Mouse (Mus musculus): ENCODE measurements around the gene Slc39a11.
A peak's percentile ranks its signal among the peaks of the same experiment; 100 is the strongest.

Gene Slc39a11

DNA sequence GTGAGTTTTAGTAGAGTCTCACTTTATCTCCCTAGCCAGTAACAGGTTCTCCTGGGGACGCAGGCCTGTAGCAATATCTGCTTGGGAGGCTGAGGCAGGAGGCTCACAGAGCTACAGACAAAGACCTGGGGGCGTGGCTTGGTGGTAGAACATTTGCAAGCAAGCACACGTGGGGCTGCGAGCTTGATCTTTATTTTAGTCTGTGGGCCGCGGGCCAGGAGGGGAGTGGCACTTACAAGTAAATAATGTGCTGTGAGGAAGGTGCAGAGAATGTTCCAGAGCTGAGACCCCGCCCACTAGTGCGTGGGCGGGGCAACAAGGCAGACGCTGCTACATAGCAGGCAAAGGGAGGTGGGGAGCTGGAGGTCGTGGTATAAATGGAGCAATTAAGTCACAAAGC, 250.3 kb downstream of the Slc39a11 start:
- DNase-seq (ENCODE audit: low read depth): no peak

DNA sequence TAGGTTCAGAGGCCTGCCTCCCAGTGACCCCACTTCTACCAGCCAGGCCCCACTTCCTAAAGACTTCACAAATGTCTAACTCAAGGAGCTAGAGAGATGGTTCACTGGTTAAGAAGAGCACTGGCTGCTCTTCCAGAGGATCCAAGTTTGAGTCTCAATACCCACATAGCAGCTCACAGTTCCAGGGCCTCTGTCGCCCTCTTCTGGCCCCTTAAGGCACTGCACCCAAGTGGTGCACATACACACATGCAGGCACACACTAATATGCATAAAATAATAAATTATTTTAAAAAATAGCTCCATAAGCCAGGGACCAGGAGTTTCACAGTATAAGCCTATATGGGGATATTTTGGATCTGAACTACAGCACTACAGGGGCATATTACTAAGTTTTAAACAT, 252.5 kb downstream of the Slc39a11 start:
- DNase-seq (ENCODE audit: low read depth): no peak

DNA sequence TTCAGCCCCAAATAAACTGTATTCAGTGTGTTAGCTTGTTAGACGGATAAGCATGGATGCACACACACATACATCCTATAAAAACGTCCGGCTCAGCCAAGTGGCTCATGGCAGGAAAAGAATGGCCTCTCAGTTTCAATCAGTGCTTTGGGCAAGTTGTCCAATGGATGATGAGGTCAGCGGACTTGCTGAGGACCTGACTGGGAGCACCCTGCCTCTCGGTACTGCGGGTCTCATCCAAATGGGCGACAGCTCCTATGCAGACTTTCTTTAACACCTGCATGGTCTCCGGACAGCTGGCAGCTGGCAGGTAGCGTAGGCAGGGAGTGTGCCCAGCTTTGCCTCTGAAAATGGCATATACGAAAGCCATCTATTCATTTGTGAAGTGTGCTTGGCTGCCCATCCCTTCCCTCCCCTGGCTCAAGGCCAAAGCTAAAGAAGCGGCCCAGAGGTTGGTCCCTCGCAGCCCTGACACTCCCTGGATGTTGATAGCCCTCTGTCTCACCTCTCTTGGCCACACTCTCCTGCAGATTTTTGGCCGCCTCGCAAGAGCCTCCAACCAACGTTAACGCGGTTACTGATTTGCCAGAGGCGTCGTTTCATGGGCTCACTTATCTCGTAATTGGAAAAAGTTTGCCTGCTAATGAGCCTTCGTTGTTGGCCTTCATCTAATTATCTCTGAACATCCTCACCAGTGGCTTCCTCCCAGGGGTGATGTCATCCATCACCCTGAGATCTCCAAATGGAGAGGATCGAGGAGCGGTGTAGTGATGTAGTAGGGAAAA, 256.3 kb downstream of the Slc39a11 start:
- no peak for DNase-seq (ENCODE audit: low read depth)

DNA sequence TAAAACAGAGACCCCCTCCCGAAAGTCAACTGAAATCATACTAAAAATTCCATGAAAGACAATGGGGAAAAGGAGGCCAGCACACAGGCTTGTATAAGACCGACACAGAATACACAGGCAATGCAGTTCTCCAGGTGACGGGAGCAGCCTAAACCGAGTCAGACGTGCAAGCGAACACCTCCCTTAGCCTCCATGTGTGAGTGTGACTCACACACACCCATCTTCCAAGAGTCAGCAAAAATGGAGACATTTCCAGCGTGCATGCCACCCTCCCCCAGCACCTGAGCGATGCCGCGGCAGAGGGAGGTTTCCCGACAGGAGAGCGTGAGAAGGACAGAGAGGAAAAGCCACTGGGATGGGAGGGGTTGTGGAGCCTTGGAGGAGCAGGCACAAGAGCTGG, 258.2 kb downstream of the Slc39a11 start:
- no peak for DNase-seq (ENCODE audit: low read depth)

DNA sequence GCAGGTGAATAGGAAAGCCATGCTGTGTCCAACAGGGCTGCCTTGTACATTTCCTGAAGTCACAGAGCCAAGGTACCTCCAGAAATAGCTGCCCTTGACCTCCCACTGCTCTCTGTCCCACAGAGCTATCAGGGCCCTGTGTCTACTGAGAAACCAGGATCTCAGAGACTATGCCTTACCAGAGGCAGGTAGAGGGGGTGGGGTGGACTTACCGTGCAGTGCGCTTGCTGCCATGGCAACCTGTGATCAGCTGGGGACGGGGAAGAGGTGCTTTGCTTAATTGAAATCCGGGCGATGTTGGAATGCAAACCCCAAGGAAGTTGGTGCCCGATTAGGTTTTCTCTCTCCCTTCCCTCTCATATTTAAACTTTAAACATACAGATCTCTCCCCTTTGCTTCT, 260.2 kb downstream of the Slc39a11 start:
- DNase-seq (ENCODE audit: low read depth): no peak

DNA sequence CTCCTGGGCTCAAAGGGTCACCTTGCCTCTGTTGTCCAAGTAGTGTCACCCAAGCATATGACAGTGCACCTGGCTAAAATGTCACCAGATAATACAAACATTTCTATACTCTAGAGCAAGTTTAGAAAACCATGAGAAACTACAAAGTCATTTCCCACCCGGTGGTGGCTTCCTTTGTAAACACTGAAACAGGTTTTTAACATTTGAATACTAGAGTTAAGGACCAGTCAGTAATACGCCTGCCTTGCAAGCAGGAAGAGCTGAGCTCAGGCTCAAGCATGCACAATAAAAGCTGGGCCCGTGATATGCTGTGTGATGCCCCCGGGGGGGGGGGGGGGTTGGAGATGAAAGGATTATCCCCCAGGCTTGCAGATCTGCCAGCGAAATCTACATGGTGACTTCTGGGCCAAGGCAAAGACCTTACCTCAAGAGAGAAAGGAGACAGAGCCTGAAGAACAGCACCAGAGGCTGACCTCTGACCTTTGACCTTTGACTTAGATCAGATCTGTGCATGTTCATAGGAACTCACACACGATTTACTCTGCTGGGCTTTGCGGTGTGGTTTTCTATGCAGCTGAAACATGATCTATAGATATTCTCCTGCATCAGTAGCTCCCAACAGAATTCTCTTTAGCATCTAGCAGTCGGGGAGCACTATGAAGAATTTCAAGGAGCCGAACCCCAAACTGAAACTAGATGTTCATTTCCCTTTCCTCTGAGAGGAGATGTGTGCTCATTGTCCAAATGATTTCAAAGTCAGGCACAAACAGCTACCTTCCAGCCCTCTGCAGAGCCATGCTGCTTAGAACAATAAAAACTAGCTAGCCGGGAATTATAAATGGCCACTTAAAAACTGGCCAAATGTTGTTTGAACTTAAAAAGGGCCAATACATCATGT, 267.0 kb downstream of the Slc39a11 start:
- peak; percentile 60 for DNase-seq (ENCODE audit: low read depth)

DNA sequence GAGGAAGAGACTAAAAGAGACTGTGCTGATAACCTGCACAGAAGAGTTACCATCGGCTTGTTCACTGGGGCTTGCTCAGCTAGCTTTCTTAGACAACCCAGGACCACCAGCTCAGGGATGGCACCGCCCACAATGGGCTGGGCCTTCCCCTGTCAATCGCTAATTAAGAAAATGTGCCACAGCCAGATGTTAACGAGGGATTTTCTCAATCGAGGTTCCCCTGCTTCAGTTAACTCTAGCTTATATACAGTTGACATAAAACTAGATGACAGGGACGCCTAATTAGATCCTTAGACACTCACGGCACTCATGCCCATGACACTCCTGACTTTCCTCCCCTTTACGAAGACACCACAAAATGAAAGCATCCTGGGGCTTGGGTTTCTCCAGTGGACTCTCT, 268.3 kb downstream of the Slc39a11 start:
- DNase-seq (ENCODE audit: low read depth): no peak

DNA sequence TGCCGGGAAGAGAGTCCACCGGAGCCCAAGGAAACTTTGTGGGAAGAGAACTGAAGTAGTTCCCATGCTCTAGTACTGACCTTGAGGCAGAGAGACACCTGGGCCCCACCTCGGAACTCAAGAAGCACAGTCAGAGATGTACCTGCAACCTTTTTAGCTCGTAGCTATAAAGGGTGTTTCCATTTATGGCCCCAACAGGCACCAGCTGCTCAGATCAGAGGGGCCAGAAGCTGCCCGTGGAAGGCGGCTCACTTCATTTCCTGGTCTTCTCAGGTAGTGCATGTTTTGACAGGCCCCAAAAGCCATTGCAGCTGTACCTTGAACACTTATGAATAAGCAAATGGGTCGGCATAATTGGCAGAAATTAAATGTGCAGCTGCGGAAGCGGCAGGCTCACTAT, 271.0 kb downstream of the Slc39a11 start:
- no peak for DNase-seq (ENCODE audit: low read depth)

DNA sequence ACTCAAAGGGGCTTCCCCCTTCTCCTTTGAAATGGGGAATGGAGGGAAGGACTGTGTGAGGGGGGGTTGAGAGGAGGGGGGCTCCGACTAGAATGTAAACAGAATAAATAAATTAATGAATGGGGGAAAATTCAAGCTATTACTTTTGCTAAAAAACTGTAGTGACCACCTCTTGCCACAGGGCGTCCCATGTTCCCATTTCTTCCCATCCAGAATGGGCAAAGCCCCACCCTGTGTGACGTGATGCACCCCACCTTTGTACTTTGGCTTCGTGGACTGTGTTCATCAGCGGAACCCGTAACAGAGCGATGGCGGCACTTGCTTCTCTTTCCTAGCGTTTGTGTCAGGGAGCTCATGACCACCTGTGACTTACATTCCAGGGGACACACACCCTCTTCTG, 273.8 kb downstream of the Slc39a11 start:
- no peak for DNase-seq (ENCODE audit: low read depth)

DNA sequence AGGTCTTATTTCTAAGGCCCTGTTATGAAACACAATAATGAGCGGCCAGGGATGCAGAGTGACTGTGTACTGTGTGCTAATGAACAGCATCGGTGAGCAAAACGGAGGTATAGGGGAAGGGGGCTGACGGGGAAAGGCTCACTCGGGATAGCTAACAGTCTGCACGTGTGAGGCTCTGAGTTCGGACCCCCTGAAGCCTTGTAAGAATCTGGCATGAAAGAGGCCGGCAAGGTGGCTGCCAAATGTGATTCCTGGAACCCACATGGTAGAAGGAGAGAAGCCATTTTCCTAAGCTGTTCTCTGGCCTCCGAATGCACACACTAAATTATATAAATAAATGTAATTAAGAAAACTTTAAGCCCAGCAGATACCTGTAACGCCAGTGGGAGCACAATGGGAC, 276.0 kb downstream of the Slc39a11 start:
- no peak for DNase-seq (ENCODE audit: low read depth)

DNA sequence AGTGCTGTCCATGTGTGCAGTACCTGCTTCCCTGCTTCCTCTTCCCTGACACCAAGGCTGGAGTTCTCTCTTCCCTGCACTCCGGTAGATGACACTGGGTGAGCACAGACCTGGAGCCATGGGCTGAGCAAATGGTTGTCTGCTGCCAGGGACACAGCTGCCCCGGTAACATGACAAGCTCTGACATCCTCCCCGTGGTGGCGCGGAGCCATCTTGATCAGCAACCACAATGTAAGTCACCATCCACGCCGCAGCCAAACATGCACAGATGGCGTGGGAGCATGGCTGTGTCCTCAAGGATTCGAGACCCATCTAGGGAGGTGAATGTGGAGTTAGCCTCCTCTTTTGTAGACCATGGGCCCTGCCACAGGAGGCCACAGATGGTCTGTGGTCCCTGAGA, 276.5 kb downstream of the Slc39a11 start:
- no peak for DNase-seq (ENCODE audit: low read depth)

DNA sequence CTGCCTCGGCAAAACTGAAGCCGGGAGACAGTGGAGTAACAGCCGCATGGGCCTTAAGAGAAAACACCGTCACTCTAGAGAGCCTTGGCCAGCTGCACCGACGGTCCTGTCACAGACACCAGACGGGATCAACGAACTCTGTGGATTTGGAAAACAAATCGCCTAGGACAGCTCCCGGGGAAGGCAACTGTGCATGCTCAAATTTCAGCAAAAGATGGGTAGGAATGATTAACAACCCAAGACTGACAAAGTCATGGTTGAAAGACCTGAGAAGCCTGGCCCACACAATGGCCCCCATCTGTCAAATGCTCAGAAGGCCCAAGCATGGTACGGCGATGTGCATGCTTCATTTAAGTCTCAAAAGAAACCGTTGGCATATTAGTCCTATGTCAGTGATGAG, 281.8 kb downstream of the Slc39a11 start:
- DNase-seq (ENCODE audit: low read depth): no peak

DNA sequence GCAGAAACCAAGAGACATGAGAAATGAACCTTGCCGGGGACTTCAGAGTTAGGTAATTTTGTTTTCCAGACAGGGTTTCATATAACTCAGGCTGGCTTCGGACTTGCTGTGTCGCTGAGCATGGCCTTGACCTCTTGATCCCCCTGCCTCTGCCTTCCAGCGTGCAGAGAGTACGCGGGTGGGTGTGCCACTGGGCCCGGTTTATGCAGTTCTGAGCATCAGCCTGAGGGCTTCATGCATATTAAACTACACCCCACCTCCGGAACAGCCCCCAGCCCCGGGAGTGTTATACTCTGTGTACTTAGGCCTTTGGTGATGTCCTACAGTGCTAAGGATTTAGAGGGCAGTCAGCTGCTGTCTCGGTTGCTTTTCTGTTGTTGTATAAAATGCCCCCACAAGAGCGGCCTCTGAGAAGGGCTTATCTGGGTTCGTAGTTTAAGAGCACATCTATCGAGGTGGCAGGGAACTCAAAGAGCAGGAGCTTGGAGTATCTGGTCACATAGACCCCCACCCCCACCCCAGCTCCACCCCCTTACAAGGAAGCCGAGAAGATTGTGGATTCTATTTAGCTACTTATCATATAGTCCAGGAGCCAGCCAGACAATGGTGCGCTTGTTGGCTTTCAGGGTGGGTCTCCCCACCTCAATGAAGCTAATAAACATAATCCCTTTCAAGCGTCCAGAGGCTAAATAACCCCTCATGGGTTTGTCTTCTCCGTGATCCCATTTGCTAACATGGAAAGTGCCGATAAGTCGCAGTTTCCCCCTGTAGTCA, 283.4 kb downstream of the Slc39a11 start:
- DNase-seq (ENCODE audit: low read depth): no peak

DNA sequence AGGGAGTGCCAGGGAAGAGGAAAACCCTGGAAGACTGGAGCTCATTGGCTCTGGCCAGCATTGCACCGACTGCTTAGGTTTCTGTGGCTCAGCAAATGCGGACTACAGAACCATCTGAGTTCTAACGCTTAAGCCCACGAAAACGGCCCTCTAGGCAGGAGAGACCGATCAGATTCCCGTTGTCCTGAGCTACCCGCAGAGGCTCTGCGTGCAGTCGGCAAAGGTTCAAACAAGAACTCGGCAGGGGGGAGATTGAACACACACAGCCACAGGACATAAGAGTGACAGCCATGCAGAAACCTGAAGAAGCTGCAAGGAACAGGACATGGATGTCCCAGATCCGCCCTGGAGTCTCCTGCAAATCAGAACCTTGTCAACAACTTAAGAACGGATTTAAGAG, 286.1 kb downstream of the Slc39a11 start:
- no peak for DNase-seq (ENCODE audit: low read depth)

DNA sequence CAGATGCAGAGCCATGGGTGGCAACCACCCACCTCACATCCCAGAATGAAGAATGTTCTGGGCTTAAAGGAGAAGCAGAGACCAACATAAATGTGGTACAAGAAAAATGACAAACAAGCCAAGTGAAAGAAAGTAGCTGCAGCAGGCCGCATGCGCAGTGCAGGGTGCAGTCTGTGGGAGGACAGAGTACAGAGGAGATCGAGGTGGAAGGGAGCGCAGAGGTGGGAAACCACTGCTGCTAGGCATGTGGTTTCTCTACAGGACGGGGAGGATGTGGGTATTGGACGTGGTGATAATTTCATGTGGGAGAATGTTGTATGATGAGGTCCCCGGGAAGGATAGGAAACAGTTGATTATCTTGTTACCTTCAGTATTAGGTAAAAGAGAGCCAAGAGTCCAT, 287.3 kb downstream of the Slc39a11 start:
- DNase-seq (ENCODE audit: low read depth): peak; percentile 29

DNA sequence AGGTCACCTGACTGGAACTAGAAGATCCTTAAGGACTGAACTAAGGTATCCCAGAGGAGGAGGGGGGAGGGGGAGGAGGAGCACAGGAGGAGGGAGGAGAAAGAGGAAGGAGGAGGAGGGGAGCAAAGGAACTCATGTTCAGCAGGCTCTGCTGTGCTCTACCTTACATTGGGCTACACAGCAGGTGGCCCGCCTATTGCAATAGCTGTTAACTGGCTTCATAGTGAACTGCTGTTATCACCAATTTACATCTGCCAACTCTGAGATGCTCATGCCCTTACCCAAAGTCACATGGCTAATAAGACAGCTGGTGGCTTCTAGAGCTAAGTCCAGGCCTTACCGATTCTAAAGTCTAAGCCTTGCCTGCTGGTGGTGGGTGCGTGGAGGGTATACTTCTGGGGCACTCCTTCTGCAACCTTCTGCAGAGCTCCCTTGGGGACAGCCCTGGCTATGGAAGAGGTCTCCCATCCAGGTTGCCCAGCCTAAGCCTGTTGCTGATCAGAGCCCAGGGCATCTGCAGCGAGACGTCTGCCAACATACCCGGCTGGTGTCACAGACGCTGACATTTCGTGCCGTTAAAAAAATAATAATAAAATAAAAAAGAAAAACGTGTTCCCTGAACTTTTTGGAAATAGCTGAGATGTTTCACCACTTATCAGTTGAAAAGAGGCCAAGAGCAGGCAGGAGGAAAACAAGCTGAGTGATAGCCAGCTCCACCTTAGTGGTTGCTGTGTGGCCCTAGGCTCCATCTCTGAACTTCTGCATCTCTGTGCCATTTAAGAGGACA, 289.6 kb downstream of the Slc39a11 start:
- DNase-seq (ENCODE audit: low read depth): no peak

DNA sequence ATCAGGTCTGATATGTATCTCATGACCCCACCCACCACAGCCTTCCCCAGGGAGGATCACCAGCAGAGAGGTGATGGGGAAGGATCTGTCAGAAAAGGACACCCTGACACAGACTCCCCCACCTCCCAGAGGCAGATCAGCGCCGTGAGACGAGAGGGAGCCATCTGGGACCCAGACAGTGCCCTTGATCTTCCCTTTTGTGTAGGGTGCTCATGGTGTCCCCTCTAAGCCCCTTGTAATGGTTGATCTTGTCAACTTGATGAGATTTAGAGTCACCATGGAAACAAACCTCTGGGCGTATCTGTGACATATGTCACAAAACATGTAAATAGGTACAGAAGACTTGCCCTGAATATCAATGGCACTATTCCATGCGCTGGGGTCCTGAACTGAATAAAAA, 293.9 kb downstream of the Slc39a11 start:
- no peak for DNase-seq (ENCODE audit: low read depth)

DNA sequence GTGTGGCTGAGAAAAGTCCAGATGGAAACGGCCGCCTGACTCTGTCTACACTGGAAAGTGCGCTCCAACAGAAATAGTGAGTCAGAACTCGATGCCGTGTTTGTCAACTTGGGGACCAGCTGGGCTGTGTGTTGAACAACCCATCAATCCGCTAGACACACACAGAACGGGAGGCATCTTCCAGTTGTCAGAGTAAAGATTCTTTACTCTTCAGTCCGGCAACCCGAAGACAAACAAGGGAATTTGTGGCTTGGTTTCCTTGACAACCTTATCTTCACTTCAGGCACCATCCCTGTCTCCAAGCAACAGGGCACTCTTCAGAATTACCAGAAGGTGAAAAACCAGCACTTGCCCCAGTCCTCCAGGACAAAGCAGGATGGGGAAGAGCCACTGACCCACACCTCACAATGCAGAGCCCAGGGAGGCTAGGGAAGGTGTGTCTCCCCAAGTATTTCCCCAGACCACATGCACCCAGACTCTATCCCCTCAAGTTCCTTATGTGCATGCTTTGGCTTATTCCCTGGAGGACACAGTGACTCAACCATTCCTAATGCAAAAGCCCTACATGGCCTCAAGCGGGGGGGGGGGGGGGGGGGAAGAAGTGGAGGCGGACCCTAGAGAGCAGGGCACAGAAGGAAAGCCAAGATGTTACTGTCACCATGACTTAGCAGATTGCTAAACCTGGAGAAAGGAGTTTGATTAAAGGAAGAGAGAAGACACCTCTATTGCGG, 297.6 kb downstream of the Slc39a11 start:
- no peak for DNase-seq (ENCODE audit: low read depth)

DNA sequence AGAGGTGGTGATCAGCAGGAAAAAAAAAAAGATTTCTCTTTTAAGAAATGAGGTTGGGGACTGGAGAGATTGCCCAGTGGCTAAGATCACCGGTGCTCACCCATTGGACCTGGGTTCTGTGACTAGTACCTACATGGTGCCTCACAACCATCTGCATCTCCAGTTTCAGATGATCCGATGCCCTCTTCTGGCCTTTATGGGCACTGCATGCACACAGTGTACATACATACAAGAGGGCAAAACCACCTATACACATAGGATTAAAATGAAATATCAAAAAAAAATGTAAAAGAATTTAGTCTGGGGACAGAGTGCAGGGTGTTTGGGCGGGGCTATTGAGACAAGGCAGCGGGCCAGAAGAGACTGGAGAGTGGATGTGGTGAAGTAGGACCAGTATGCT, 299.3 kb downstream of the Slc39a11 start:
- no peak for DNase-seq (ENCODE audit: low read depth)

DNA sequence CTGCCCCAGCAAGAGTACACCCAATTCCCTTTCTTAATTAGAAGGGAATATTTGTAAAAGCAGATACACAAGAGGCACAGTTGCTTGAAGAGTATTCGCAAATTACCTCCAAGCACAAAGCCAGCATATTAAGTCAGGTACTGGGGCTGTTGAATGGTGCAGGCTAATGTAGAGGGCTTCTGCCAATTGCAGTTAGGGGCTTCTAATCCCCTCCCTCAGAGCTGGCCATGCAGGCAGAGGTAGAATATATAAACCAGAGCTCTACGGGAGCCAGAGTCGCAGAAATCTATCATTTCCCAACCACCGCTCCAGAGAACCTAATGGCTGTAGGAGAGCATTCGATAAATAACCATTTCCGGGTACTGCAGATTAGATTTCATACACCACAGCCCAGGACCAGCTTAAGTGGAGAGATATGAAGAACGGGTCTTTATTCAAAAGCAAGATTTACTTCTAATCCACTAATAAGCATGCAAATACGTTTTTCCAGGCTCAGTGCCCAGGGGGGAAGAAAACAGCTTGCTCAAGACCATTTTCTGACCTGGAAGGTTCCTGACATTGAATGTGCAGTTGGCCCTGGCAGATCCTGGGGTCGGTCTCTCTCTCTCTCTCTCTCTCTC, 302.9 kb downstream of the Slc39a11 start:
- no peak for DNase-seq (ENCODE audit: low read depth)

DNA sequence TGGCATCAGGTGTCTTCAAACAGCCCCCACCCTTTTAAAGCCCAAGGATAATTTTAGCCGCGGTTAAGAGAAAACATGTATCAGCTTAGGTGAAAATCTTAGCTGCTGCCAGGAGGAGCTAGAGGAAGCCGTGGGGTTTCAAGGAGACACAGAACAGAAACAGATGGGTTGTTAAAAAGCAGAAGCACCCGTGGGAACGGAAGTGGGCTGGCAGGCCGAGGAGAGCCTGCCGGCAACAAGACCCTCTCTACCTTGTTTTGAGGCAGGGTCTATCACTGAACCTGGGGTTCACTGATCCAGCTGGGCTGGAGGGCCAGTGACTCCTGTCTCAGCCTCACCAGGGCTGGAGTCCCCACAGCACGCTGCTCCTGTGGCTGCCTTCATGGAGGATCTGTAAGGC, 310.1 kb downstream of the Slc39a11 start:
- peak; percentile 56 for DNase-seq (ENCODE audit: low read depth)

Measured in naive thymus-derived CD4-positive, alpha-beta T cell, adult 2 months (primary cell).